Mouse (Mus musculus): Measurements from ENCODE around the gene Wfs1. TPM values are rescaled to one million over a fixed set of nuclear protein-coding genes. Genes with fewer than 3 reads are reported as not detected.

Wfs1 gene
- polyA plus RNA-seq, 1 experiment from 2014 or later = 7.4 TPM

DNA sequence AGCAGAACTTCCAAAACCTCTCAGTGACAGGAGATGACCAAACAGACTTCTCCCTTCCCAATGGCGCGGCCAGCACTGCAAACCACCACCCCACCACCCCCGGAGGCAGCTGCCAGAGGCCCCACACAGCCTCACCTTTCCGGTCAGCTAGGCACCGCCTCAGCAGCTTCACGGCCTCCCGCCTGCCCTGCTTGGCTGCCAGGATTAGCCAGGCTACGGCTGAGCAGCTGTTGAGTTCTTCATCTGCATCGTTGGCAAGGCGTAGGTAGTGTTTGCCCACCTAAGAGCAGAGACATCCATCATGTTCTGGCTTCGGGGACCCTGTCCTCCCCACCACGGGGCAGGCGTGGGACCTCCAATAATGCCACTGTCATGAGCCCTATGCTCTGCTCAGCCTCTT, 13.7 kb downstream of the Wfs1 start:
- no peak overlapping the region for H3K27ac ChIP-seq (ENCODE audit: low read depth, low read length)
- no peak for ATAC-seq (ENCODE audit: low read depth)
- no peak overlapping the region for H3K4me2 ChIP-seq (ENCODE audit: low read depth, low read length)
- no peaks in the 10 kb centered on the region for H3K27me3 ChIP-seq (ENCODE audit: control insufficient read depth, insufficient read depth, low read length)
- H3K36me3 ChIP-seq (ENCODE audit: control insufficient read depth, insufficient read depth, low read length) = no peaks in the 10 kb centered on the region
- WGBS = 90% methylated on average over 13 of the region's 13 CpGs
- H3K9me3 ChIP-seq (ENCODE audit: control insufficient read depth, low read length) = no peaks in the 10 kb centered on the region
- H3K4me1 ChIP-seq (ENCODE audit: control insufficient read depth, insufficient read depth, low read length) = no peaks in the 10 kb centered on the region
- H3K9ac ChIP-seq (replicated peaks; ENCODE audit: low read depth, low read length) = no peak overlapping the region
- H3K4me3 ChIP-seq (ENCODE audit: low read depth, low read length) = no peak overlapping the region

- Histone ChIP-seq H3K9me3 (ENCODE audit: control insufficient read depth, low read length) (no peaks in the 10 kb centered on the region), H3K36me3 (ENCODE audit: control insufficient read depth, insufficient read depth, low read length) (0 out of 2 replicates have a peak, but pooled peaks cover 4% of the 10 kb centered on the region), H3K4me3 (ENCODE audit: low read depth, low read length) (no peak overlapping the region), H3K9ac (replicated peaks; ENCODE audit: low read depth, low read length) (no peak overlapping the region), H3K27me3 (ENCODE audit: control insufficient read depth, insufficient read depth, low read length) (no peaks in the 10 kb centered on the region), H3K4me2 (ENCODE audit: low read depth, low read length) (no peak overlapping the region), H3K27ac (ENCODE audit: low read depth, low read length) (no peak overlapping the region), H3K4me1 (ENCODE audit: control insufficient read depth, insufficient read depth, low read length) (no peaks in the 10 kb centered on the region)
- 93% methylated on average over 8 of the region's 8 CpGs for WGBS
- ATAC-seq (ENCODE audit: low read depth) = no peak
These were observed 17.4 kb downstream of the Wfs1 start for GRCm38 (mm10) chr5:36971587-36971986.

GRCm38 (mm10) chr5:36960501-36960900, 28.5 kb downstream of the Wfs1 start:
- WGBS = 9% methylated on average over 5 of the region's 5 CpGs

GRCm38 (mm10) chr5:36958837-36959236, 30.2 kb downstream of the Wfs1 start:
- Histone ChIP-seq H3K4me3 (ENCODE audit: low read depth, low read length) (no peak overlapping the region), H3K36me3 (ENCODE audit: control insufficient read depth, insufficient read depth, low read length) (no peaks in the 10 kb centered on the region), H3K4me1 (ENCODE audit: control insufficient read depth, insufficient read depth, low read length) (peaks cover 5% of the 10 kb centered on the region; the same call in 1 of the 2 replicates), H3K4me2 (ENCODE audit: low read depth, low read length) (no peak overlapping the region), H3K9me3 (ENCODE audit: control insufficient read depth, low read length) (no peaks in the 10 kb centered on the region), H3K27me3 (ENCODE audit: control insufficient read depth, insufficient read depth, low read length) (no peaks in the 10 kb centered on the region), H3K9ac (replicated peaks; ENCODE audit: low read depth, low read length) (no peak overlapping the region), H3K27ac (ENCODE audit: low read depth, low read length) (no peak overlapping the region)
- peak; percentile 63 for ATAC-seq (ENCODE audit: low read depth)
- WGBS = 33% methylated on average over 5 of the region's 5 CpGs

More at GRCm38 (mm10) chr5:36960501-36960900, 28.5 kb downstream of the Wfs1 start:
- no peak overlapping the region for H3K4me2 ChIP-seq (ENCODE audit: low read depth, low read length)
- peak; percentile 60; the same call in 1 of the 2 replicates for ATAC-seq (ENCODE audit: low read depth)
- H3K9ac ChIP-seq (replicated peaks; ENCODE audit: low read depth, low read length) = no peak overlapping the region; the same call in 1 of the 2 replicates
- no peak overlapping the region for H3K27ac ChIP-seq (ENCODE audit: low read depth, low read length)
- no peaks in the 10 kb centered on the region for H3K27me3 ChIP-seq (ENCODE audit: control insufficient read depth, insufficient read depth, low read length)
- peaks cover 5% of the 10 kb centered on the region; the same call in 1 of the 2 replicates for H3K4me1 ChIP-seq (ENCODE audit: control insufficient read depth, insufficient read depth, low read length)
- H3K9me3 ChIP-seq (ENCODE audit: control insufficient read depth, low read length) = no peaks in the 10 kb centered on the region
- H3K36me3 ChIP-seq (ENCODE audit: control insufficient read depth, insufficient read depth, low read length) = no peaks in the 10 kb centered on the region
- no peak overlapping the region for H3K4me3 ChIP-seq (ENCODE audit: low read depth, low read length)

GRCm38 (mm10) chr5:36955366-36955765, 33.6 kb downstream of the Wfs1 start:
- 16% methylated on average over 4 of the region's 4 CpGs for WGBS
- H3K27ac ChIP-seq (ENCODE audit: low read depth, low read length) = no peak overlapping the region
- H3K4me3 ChIP-seq (ENCODE audit: low read depth, low read length) = no peak overlapping the region
- H3K4me1 ChIP-seq (ENCODE audit: control insufficient read depth, insufficient read depth, low read length) = no peaks in the 10 kb centered on the region
- H3K36me3 ChIP-seq (ENCODE audit: control insufficient read depth, insufficient read depth, low read length) = no peaks in the 10 kb centered on the region
- H3K4me2 ChIP-seq (ENCODE audit: low read depth, low read length) = no peak overlapping the region
- H3K9ac ChIP-seq (replicated peaks; ENCODE audit: low read depth, low read length) = no peak overlapping the region
- peak; percentile 15; the same call in 1 of the 2 replicates for ATAC-seq (ENCODE audit: low read depth)
- no peaks in the 10 kb centered on the region for H3K27me3 ChIP-seq (ENCODE audit: control insufficient read depth, insufficient read depth, low read length)
- no peaks in the 10 kb centered on the region for H3K9me3 ChIP-seq (ENCODE audit: control insufficient read depth, low read length)

DNA sequence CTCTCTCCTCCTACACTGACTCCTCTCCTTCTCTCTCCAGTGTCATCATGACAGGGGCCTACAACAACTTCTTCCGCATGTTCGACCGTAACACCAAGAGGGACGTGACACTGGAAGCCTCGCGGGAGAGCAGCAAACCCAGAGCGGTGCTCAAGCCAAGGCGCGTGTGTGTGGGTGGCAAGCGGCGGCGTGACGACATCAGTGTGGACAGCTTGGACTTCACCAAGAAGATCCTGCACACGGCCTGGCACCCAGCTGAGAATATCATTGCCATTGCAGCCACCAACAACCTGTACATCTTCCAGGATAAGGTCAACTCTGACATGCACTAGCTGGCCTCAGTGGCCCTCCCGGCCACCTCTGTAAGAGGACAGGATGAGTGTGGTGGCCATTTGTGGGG, 36.7 kb downstream of the Wfs1 start:
- Histone ChIP-seq H3K9ac (replicated peaks; ENCODE audit: low read depth, low read length) (no peak overlapping the region), H3K36me3 (ENCODE audit: control insufficient read depth, insufficient read depth, low read length) (no peaks in the 10 kb centered on the region), H3K4me2 (ENCODE audit: low read depth, low read length) (no peak overlapping the region), H3K9me3 (ENCODE audit: control insufficient read depth, low read length) (no peaks in the 10 kb centered on the region), H3K4me3 (ENCODE audit: low read depth, low read length) (no peak overlapping the region), H3K4me1 (ENCODE audit: control insufficient read depth, insufficient read depth, low read length) (no peaks in the 10 kb centered on the region), H3K27ac (ENCODE audit: low read depth, low read length) (no peak overlapping the region), H3K27me3 (ENCODE audit: control insufficient read depth, insufficient read depth, low read length) (no peaks in the 10 kb centered on the region)
- WGBS = 89% methylated on average over 15 of the region's 15 CpGs
- ATAC-seq (ENCODE audit: low read depth) = no peak

- 65% methylated on average over 2 of the region's 2 CpGs for WGBS
- ATAC-seq (ENCODE audit: low read depth) = no peak
These were observed 38.1 kb downstream of the Wfs1 start for GRCm38 (mm10) chr5:36950871-36951270.

GRCm38 (mm10) chr5:36948831-36949230, 40.2 kb downstream of the Wfs1 start:
- no peaks in the 10 kb centered on the region for H3K9me3 ChIP-seq (ENCODE audit: control insufficient read depth, low read length)
- H3K4me1 ChIP-seq (ENCODE audit: control insufficient read depth, insufficient read depth, low read length) = peaks cover 11% of the 10 kb centered on the region
- H3K4me3 ChIP-seq (ENCODE audit: low read depth, low read length) = no peak overlapping the region
- H3K27me3 ChIP-seq (ENCODE audit: control insufficient read depth, insufficient read depth, low read length) = no peaks in the 10 kb centered on the region
- H3K27ac ChIP-seq (ENCODE audit: low read depth, low read length) = no peak overlapping the region
- WGBS = 18% methylated on average over 3 of the region's 3 CpGs
- H3K4me2 ChIP-seq (ENCODE audit: low read depth, low read length) = no peak overlapping the region
- H3K36me3 ChIP-seq (ENCODE audit: control insufficient read depth, insufficient read depth, low read length) = no peaks in the 10 kb centered on the region
- no peak overlapping the region for H3K9ac ChIP-seq (replicated peaks; ENCODE audit: low read depth, low read length)
- ATAC-seq (ENCODE audit: low read depth) = peak; percentile 52; the same call in 1 of the 2 replicates

More at GRCm38 (mm10) chr5:36950871-36951270, 38.1 kb downstream of the Wfs1 start:
- Histone ChIP-seq H3K27ac (ENCODE audit: low read depth, low read length) (no peak overlapping the region), H3K4me3 (ENCODE audit: low read depth, low read length) (no peak overlapping the region), H3K9ac (replicated peaks; ENCODE audit: low read depth, low read length) (no peak overlapping the region), H3K4me2 (ENCODE audit: low read depth, low read length) (no peak overlapping the region), H3K27me3 (ENCODE audit: control insufficient read depth, insufficient read depth, low read length) (no peaks in the 10 kb centered on the region), H3K9me3 (ENCODE audit: control insufficient read depth, low read length) (no peaks in the 10 kb centered on the region), H3K4me1 (ENCODE audit: control insufficient read depth, insufficient read depth, low read length) (peaks cover 2% of the 10 kb centered on the region; the same call in 1 of the 2 replicates), H3K36me3 (ENCODE audit: control insufficient read depth, insufficient read depth, low read length) (no peaks in the 10 kb centered on the region)

GRCm38 (mm10) chr5:36946445-36946844, 42.6 kb downstream of the Wfs1 start:
- 9% methylated on average over 5 of the region's 5 CpGs for WGBS
- no peaks in the 10 kb centered on the region for H3K36me3 ChIP-seq (ENCODE audit: control insufficient read depth, insufficient read depth, low read length)
- no peak overlapping the region for H3K4me3 ChIP-seq (ENCODE audit: low read depth, low read length)
- H3K4me2 ChIP-seq (ENCODE audit: low read depth, low read length) = no peak overlapping the region
- no peaks in the 10 kb centered on the region for H3K9me3 ChIP-seq (ENCODE audit: control insufficient read depth, low read length)
- H3K27me3 ChIP-seq (ENCODE audit: control insufficient read depth, insufficient read depth, low read length) = no peaks in the 10 kb centered on the region
- peaks cover 11% of the 10 kb centered on the region for H3K4me1 ChIP-seq (ENCODE audit: control insufficient read depth, insufficient read depth, low read length)
- no peak overlapping the region for H3K27ac ChIP-seq (ENCODE audit: low read depth, low read length)
- no peak for ATAC-seq (ENCODE audit: low read depth)
- H3K9ac ChIP-seq (replicated peaks; ENCODE audit: low read depth, low read length) = no peak overlapping the region

All from neural tube, embryonic 14.5 days (tissue).